Mouse (Mus musculus) CH12.LX (cell line): ENCODE measurements around the gene Ptbp1. TPM values are rescaled to one million over a fixed set of nuclear protein-coding genes. Genes with fewer than 3 reads are reported as not detected.

Source experiments
- DNase-seq: peaks from one replicate; pipeline ENCODE4 v3.0.0-alpha.2; 2013; ENCODE audit errors: extremely low read depth
- H3K27ac ChIP-seq: 2 replicates; pipeline ENCODE4 v1.5.1; 2012; ENCODE audit warnings: low read depth, mild to moderate bottlenecking, control low read depth, moderate library complexity; ENCODE audit not compliant: insufficient read depth
- H3K27me3 ChIP-seq: replicated peaks from 2 replicates; pipeline ENCODE3; 2012; ENCODE audit warnings: inconsistent platforms
- H3K36me3 ChIP-seq, 2 experiments: replicated peaks in 1 of 2; 2 replicates each; pipeline versions ENCODE3 to v1.6.1; 2012; ENCODE audit warnings: inconsistent platforms in 1 of 2, low read length in 1 of 2, mild to moderate bottlenecking in 1 of 2, mixed read lengths in 1 of 2, moderate library complexity in 1 of 2; ENCODE audit not compliant: control insufficient read depth in 1 of 2, insufficient read depth in 1 of 2
- H3K4me1 ChIP-seq, 2 experiments: 2 replicates each; pipeline ENCODE4 v1.6.1; 2012; ENCODE audit warnings: inconsistent platforms in 1 of 2, moderate library complexity in 1 of 2; ENCODE audit not compliant: insufficient read depth in 2 of 2, control insufficient read depth in 1 of 2
- H3K4me2 ChIP-seq: 2 replicates; pipeline ENCODE4 v1.6.1; 2012; ENCODE audit warnings: low read depth, mild to moderate bottlenecking, control low read depth; ENCODE audit not compliant: poor library complexity, insufficient read depth, severe bottlenecking
- H3K4me3 ChIP-seq, 3 experiments: fragments of 150-350 bp in 1 of 3; sonication (generic) in 1 of 3; replicated peaks in 1 of 3; 2 replicates each; pipeline versions ENCODE3 to v1.5.1; 2011 to 2012; ENCODE audit warnings: low read depth in 2 of 3, low read length in 2 of 3, mild to moderate bottlenecking in 2 of 3, moderate library complexity in 2 of 3, control low read depth in 1 of 3, improper control_type of control experiment in 1 of 3, inconsistent platforms in 1 of 3, mixed read lengths in 1 of 3; ENCODE audit not compliant: poor library complexity in 1 of 3
- H3K79me2 ChIP-seq: replicated peaks from 2 replicates; pipeline ENCODE4 v1.6.1; 2012; ENCODE audit warnings: mild to moderate bottlenecking, moderate library complexity; ENCODE audit not compliant: control insufficient read depth, poor library complexity, insufficient read depth, severe bottlenecking; ENCODE audit errors: extremely low read depth
- H3K9ac ChIP-seq: 2 replicates; pipeline ENCODE4 v1.6.1; 2012; ENCODE audit warnings: low read depth, mild to moderate bottlenecking, control low read depth, moderate library complexity; ENCODE audit not compliant: insufficient read depth
- H3K9me3 ChIP-seq: replicated peaks from 2 replicates; pipeline ENCODE3; 2012; ENCODE audit warnings: low read length, inconsistent platforms, mixed read lengths
- BHLHE40 ChIP-seq: IDR thresholded peaks from 2 replicates; pipeline ENCODE4 v1.6.1; 2011; ENCODE audit warnings: mild to moderate bottlenecking, low read depth, low read length, improper control_type of control experiment
- CHD1 ChIP-seq: IDR thresholded peaks from 2 replicates; pipeline ENCODE4 v1.6.1; 2012; ENCODE audit warnings: low read depth, low read length, improper control_type of control experiment, inconsistent platforms
- CHD2 ChIP-seq: IDR thresholded peaks from 2 replicates; pipeline ENCODE4 v1.6.1; 2011; ENCODE audit warnings: low read length, improper control_type of control experiment
- CTCF ChIP-seq, 2 experiments: IDR thresholded peaks in 1 of 2; conservative IDR thresholded peaks in 1 of 2; 2 replicates each; pipeline ENCODE4 v1.5.1; 2011 to 2012; ENCODE audit warnings: low read depth in 2 of 2, low read length in 2 of 2, improper control_type of control experiment in 1 of 2, inconsistent platforms in 1 of 2, mild to moderate bottlenecking in 1 of 2, moderate library complexity in 1 of 2
- EP300 ChIP-seq: IDR thresholded peaks from 2 replicates; pipeline ENCODE4 v1.6.1; 2011; ENCODE audit warnings: low read length, improper control_type of control experiment
- GABPA ChIP-seq: IDR thresholded peaks from 2 replicates; pipeline ENCODE4 v1.6.1; 2012; ENCODE audit warnings: low read depth, low read length, improper control_type of control experiment, inconsistent platforms; ENCODE audit not compliant: insufficient replicate concordance
- HCFC1 ChIP-seq: IDR thresholded peaks from 2 replicates; pipeline ENCODE4 v1.6.1; 2012; ENCODE audit warnings: low read depth, mild to moderate bottlenecking, inconsistent platforms, low read length, improper control_type of control experiment
- IRF4 ChIP-seq: IDR thresholded peaks from 2 replicates; pipeline ENCODE4 v1.6.1; 2014; ENCODE audit warnings: low read depth, mild to moderate bottlenecking, inconsistent platforms, low read length, improper control_type of control experiment
- JUN ChIP-seq: IDR thresholded peaks from 2 replicates; pipeline ENCODE4 v1.6.1; 2011; ENCODE audit warnings: low read depth, mild to moderate bottlenecking, low read length, improper control_type of control experiment, moderate library complexity; ENCODE audit not compliant: insufficient read depth
- MAZ ChIP-seq: IDR thresholded peaks from 2 replicates; pipeline ENCODE4 v1.6.1; 2012; ENCODE audit warnings: low read depth, mild to moderate bottlenecking, inconsistent platforms, low read length, improper control_type of control experiment, moderate library complexity
- MYC ChIP-seq: IDR thresholded peaks from 2 replicates; pipeline ENCODE4 v1.6.1; 2011; ENCODE audit warnings: low read depth, mild to moderate bottlenecking, improper control_type of control experiment, low read length
- NELFE ChIP-seq: IDR thresholded peaks from 2 replicates; pipeline ENCODE4 v1.6.1; 2011; ENCODE audit warnings: low read depth, low read length, improper control_type of control experiment
- POLR2A ChIP-seq: IDR thresholded peaks from 2 replicates; pipeline ENCODE4 v1.6.1; 2011; ENCODE audit warnings: low read depth, mild to moderate bottlenecking, improper control_type of control experiment, low read length
- POLR2AphosphoS2 ChIP-seq: IDR thresholded peaks from 2 replicates; pipeline ENCODE4 v1.6.1; 2011; ENCODE audit warnings: low read depth, low read length, improper control_type of control experiment
- TBP ChIP-seq: conservative IDR thresholded peaks from 2 replicates; pipeline ENCODE4 v1.6.1; 2011; ENCODE audit warnings: low read depth, low read length, improper control_type of control experiment
- UBTF ChIP-seq: IDR thresholded peaks from 2 replicates; pipeline ENCODE4 v1.6.1; 2012; ENCODE audit warnings: low read depth, mild to moderate bottlenecking, inconsistent platforms, low read length, improper control_type of control experiment, moderate library complexity
- ZKSCAN1 ChIP-seq: IDR thresholded peaks from 2 replicates; pipeline ENCODE4 v1.6.1; 2012; ENCODE audit warnings: low read depth, inconsistent platforms, low read length, improper control_type of control experiment, borderline replicate concordance
- ZNF384 ChIP-seq: IDR thresholded peaks from 2 replicates; pipeline ENCODE4 v1.6.1; 2012; ENCODE audit warnings: low read depth, low read length, improper control_type of control experiment, inconsistent platforms
- dilution Hi-C: fragments of 300-500 bp; cut with MboI; formaldehyde crosslinking; loops from 2 replicates; pipeline ENCODE4 v1.14.3; 2020; ENCODE audit warnings: low sequenced_read_pairs; ENCODE audit not compliant: extremely low pct_unique_long_range_greater_than_20kb, extremely low pct_ligation_motif_present
- in situ Hi-C: fragments of 300-500 bp; cut with MboI; formaldehyde crosslinking; loops from 3 replicates; pipeline ENCODE4 v1.14.3; 2019; ENCODE audit warnings: low sequenced_read_pairs, low pct_ligation_motif_present, low pct_unique_long_range_greater_than_20kb, mixed read lengths
- polyA plus RNA-seq: library from polyadenylated mRNA; unstranded; fragments of >175 nt; gene quantifications from 2 replicates; pipeline ENCODE4 v1.2.1, GENCODE M21; 2012; ENCODE audit warnings: low read depth; ENCODE audit not compliant: insufficient read length
- total RNA-seq, 2 experiments: library from RNA; depleted of rRNA; stranded (reverse); fragments of 300-350 nt in 1 of 2; fragments of >200 nt in 1 of 2; gene quantifications; 2 replicates each; pipeline ENCODE4 v1.2.3; 2012 to 2014

Gene Ptbp1
- total and polyA plus RNA-seq, 3 experiments: 252 to 497 (median 284) TPM

DNA sequence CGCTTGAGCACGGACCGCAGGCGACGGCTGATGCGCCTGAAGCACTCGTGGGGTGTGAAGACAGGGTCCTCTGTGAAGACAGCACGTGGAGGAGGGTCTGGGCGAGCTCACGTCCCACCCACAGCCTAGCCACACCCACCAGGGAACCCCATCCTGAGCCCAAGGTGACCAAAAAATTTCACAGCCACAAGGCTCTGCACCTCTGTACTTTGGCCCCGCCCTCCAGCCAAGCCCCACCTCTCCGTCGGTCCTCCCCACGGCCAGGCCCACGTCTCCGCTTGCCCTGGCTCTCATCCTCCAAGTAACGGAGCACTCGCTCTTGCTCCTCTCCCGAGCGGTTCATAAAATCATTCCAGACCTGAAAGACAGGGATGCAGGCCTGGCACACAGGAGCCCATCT is 58.2 kb downstream of the Ptbp1 start:
- no peak overlapping the region for H3K4me2 ChIP-seq
- H3K9ac ChIP-seq: no peak overlapping the region
- dilution Hi-C loops: no loop called here
- H3K9me3 ChIP-seq: no peaks in the 10 kb centered on the region
- in situ Hi-C loops: no loop called here
- H3K79me2 ChIP-seq: no peaks in the 10 kb centered on the region; the same call in 1 of the 2 replicates
- no peak for DNase-seq
- H3K4me1 ChIP-seq: peaks cover 15 to 41% of the 10 kb centered on the region in 2 experiments
- no peaks in the 10 kb centered on the region for H3K27me3 ChIP-seq
- H3K4me3 ChIP-seq: no peak overlapping the region
- H3K36me3 ChIP-seq: peaks cover 8 to 46% of the 10 kb centered on the region in 2 experiments
- TF ChIP-seq ZKSCAN1: no peak
- no peak for TF ChIP-seq GABPA
- no peak for TF ChIP-seq UBTF
- TF ChIP-seq ZNF384: no peak
- no peak for TF ChIP-seq MAZ
- TF ChIP-seq POLR2AphosphoS2: no peak
- no peak for TF ChIP-seq CHD1
- TF ChIP-seq CTCF (conservative IDR thresholded peaks at IDR 0.05 in 1 of 2, IDR thresholded peaks at IDR 0.05 in 1 of 2; ENCODE audit: low read depth in 2 of 2, low read length in 2 of 2): no peak
- no peak for TF ChIP-seq TBP
- TF ChIP-seq NELFE: no peak
- no peak for TF ChIP-seq MYC
- TF ChIP-seq JUN: no peak
- TF ChIP-seq CHD2: no peak
- no peak for TF ChIP-seq POLR2A
- no peak for TF ChIP-seq BHLHE40
- TF ChIP-seq EP300: no peak
- TF ChIP-seq IRF4: no peak
- TF ChIP-seq HCFC1: no peak
- H3K27ac ChIP-seq: no peak overlapping the region

Other genes with a start within 250 kb of the Ptbp1 start
Only the 20 nearest of the 33 such genes appear.
- gene Polrmt, start 107.8 kb upstream of the Ptbp1 start, total RNA-seq (2012; rRNA removed): 50.1 and 50.5 TPM in 2 replicates
- 13.5 and 18.1 TPM in 2 replicates for gene Polrmt, start 107.8 kb upstream of the Ptbp1 start, total RNA-seq (2014; rRNA removed)
- gene Polrmt, start 107.8 kb upstream of the Ptbp1 start, polyA plus RNA-seq: 40.2 and 49.0 TPM in 2 replicates
- not detected in 2 replicates for gene Fgf22, start 99.4 kb upstream of the Ptbp1 start, total RNA-seq (2012; rRNA removed)
- not detected in 2 replicates for gene Fgf22, start 99.4 kb upstream of the Ptbp1 start, total RNA-seq (2014; rRNA removed)
- gene Fgf22, start 99.4 kb upstream of the Ptbp1 start, polyA plus RNA-seq: not detected in 2 replicates
- gene Rnf126, start 87.5 kb upstream of the Ptbp1 start, total RNA-seq (2012; rRNA removed): 67.9 and 74.8 TPM in 2 replicates
- 28.9 and 32.4 TPM in 2 replicates for gene Rnf126, start 87.5 kb upstream of the Ptbp1 start, total RNA-seq (2014; rRNA removed)
- gene Rnf126, start 87.5 kb upstream of the Ptbp1 start, polyA plus RNA-seq: 90.7 and 112 TPM in 2 replicates
- gene Fstl3, start 77.2 kb upstream of the Ptbp1 start, total RNA-seq (2012; rRNA removed): 0.25 TPM in 2 replicates
- not detected in 2 replicates for gene Fstl3, start 77.2 kb upstream of the Ptbp1 start, total RNA-seq (2014; rRNA removed)
- not detected in 2 replicates for gene Fstl3, start 77.2 kb upstream of the Ptbp1 start, polyA plus RNA-seq
- gene Prss57, start 63.5 kb upstream of the Ptbp1 start, total RNA-seq (2012; rRNA removed): 0.08 and 0.21 TPM in 2 replicates
- not detected in 2 replicates for gene Prss57, start 63.5 kb upstream of the Ptbp1 start, total RNA-seq (2014; rRNA removed)
- gene Prss57, start 63.5 kb upstream of the Ptbp1 start, polyA plus RNA-seq: not detected in 2 replicates
- gene Palm, start 60.9 kb upstream of the Ptbp1 start, total RNA-seq (2012; rRNA removed): 3.1 and 5.3 TPM in 2 replicates
- gene Palm, start 60.9 kb upstream of the Ptbp1 start, total RNA-seq (2014; rRNA removed): 0.36 and 0.78 TPM in 2 replicates
- 1.5 and 2.5 TPM in 2 replicates for gene Palm, start 60.9 kb upstream of the Ptbp1 start, polyA plus RNA-seq
- gene Misp, start 33.4 kb upstream of the Ptbp1 start, total RNA-seq (2012; rRNA removed): not detected in 2 replicates
- not detected in 2 replicates for gene Misp, start 33.4 kb upstream of the Ptbp1 start, total RNA-seq (2014; rRNA removed)
- gene Misp, start 33.4 kb upstream of the Ptbp1 start, polyA plus RNA-seq: not detected in 2 replicates
- 0.30 TPM in 1 of 2 replicates, not detected in the other for gene Prtn3, start 20.0 kb downstream of the Ptbp1 start, total RNA-seq (2012; rRNA removed)
- gene Prtn3, start 20.0 kb downstream of the Ptbp1 start, total RNA-seq (2014; rRNA removed): not detected in 2 replicates
- 0.39 TPM in 1 of 2 replicates, not detected in the other for gene Prtn3, start 20.0 kb downstream of the Ptbp1 start, polyA plus RNA-seq
- 0.47 and 0.55 TPM in 2 replicates for gene Plppr3, start 20.2 kb downstream of the Ptbp1 start, total RNA-seq (2012; rRNA removed)
- not detected in 2 replicates for gene Plppr3, start 20.2 kb downstream of the Ptbp1 start, total RNA-seq (2014; rRNA removed)
- 3.4 TPM in 2 replicates for gene Plppr3, start 20.2 kb downstream of the Ptbp1 start, polyA plus RNA-seq
- not detected in 2 replicates for gene Elane, start 31.8 kb downstream of the Ptbp1 start, total RNA-seq (2012; rRNA removed)
- gene Elane, start 31.8 kb downstream of the Ptbp1 start, total RNA-seq (2014; rRNA removed): not detected in 2 replicates
- not detected in 2 replicates for gene Elane, start 31.8 kb downstream of the Ptbp1 start, polyA plus RNA-seq
- not detected in 2 replicates for gene Cfd, start 36.4 kb downstream of the Ptbp1 start, total RNA-seq (2012; rRNA removed)
- not detected in 2 replicates for gene Cfd, start 36.4 kb downstream of the Ptbp1 start, total RNA-seq (2014; rRNA removed)
- 0.26 TPM in 1 of 2 replicates, not detected in the other for gene Cfd, start 36.4 kb downstream of the Ptbp1 start, polyA plus RNA-seq
- gene Med16, start 54.5 kb downstream of the Ptbp1 start, total RNA-seq (2012; rRNA removed): 12.1 and 14.4 TPM in 2 replicates
- gene Med16, start 54.5 kb downstream of the Ptbp1 start, total RNA-seq (2014; rRNA removed): 8.7 and 10.2 TPM in 2 replicates
- 20.7 and 22.8 TPM in 2 replicates for gene Med16, start 54.5 kb downstream of the Ptbp1 start, polyA plus RNA-seq
- gene Gm26602, start 56.4 kb downstream of the Ptbp1 start, total RNA-seq (2012; rRNA removed): 6.0 and 8.1 TPM in 2 replicates
- gene Gm26602, start 56.4 kb downstream of the Ptbp1 start, total RNA-seq (2014; rRNA removed): not detected in 2 replicates
- gene Gm26602, start 56.4 kb downstream of the Ptbp1 start, polyA plus RNA-seq: not detected in 2 replicates
- 0.21 and 0.76 TPM in 2 replicates for gene Kiss1r, start 62.5 kb downstream of the Ptbp1 start, total RNA-seq (2012; rRNA removed)
- 0.24 and 0.32 TPM in 2 replicates for gene Kiss1r, start 62.5 kb downstream of the Ptbp1 start, total RNA-seq (2014; rRNA removed)
- 0.17 and 0.20 TPM in 2 replicates for gene Kiss1r, start 62.5 kb downstream of the Ptbp1 start, polyA plus RNA-seq
- 20.9 and 22.3 TPM in 2 replicates for gene R3hdm4, start 66.8 kb downstream of the Ptbp1 start, total RNA-seq (2012; rRNA removed)
- gene R3hdm4, start 66.8 kb downstream of the Ptbp1 start, total RNA-seq (2014; rRNA removed): 8.9 and 10.5 TPM in 2 replicates
- 53.2 and 59.4 TPM in 2 replicates for gene R3hdm4, start 66.8 kb downstream of the Ptbp1 start, polyA plus RNA-seq
- gene Arid3a, start 72.6 kb downstream of the Ptbp1 start, total RNA-seq (2012; rRNA removed): 114 and 161 TPM in 2 replicates
- gene Arid3a, start 72.6 kb downstream of the Ptbp1 start, total RNA-seq (2014; rRNA removed): 45.9 and 48.4 TPM in 2 replicates
- 84.7 and 94.4 TPM in 2 replicates for gene Arid3a, start 72.6 kb downstream of the Ptbp1 start, polyA plus RNA-seq
- gene Wdr18, start 105.7 kb downstream of the Ptbp1 start, total RNA-seq (2012; rRNA removed): 92.1 and 111 TPM in 2 replicates
- 59.7 and 70.8 TPM in 2 replicates for gene Wdr18, start 105.7 kb downstream of the Ptbp1 start, total RNA-seq (2014; rRNA removed)
- 54.2 and 69.7 TPM in 2 replicates for gene Wdr18, start 105.7 kb downstream of the Ptbp1 start, polyA plus RNA-seq
- gene Grin3b, start 116.3 kb downstream of the Ptbp1 start, total RNA-seq (2012; rRNA removed): 0.59 and 0.76 TPM in 2 replicates
- 0.27 and 0.30 TPM in 2 replicates for gene Grin3b, start 116.3 kb downstream of the Ptbp1 start, total RNA-seq (2014; rRNA removed)
- gene Grin3b, start 116.3 kb downstream of the Ptbp1 start, polyA plus RNA-seq: 0.56 and 0.78 TPM in 2 replicates
- 67.1 and 71.7 TPM in 2 replicates for gene Tmem259, start 129.9 kb downstream of the Ptbp1 start, total RNA-seq (2012; rRNA removed)
- 50.1 and 50.2 TPM in 2 replicates for gene Tmem259, start 129.9 kb downstream of the Ptbp1 start, total RNA-seq (2014; rRNA removed)
- gene Tmem259, start 129.9 kb downstream of the Ptbp1 start, polyA plus RNA-seq: 66.0 and 84.2 TPM in 2 replicates
- 26.3 and 26.9 TPM in 2 replicates for gene Cnn2, start 134.2 kb downstream of the Ptbp1 start, total RNA-seq (2012; rRNA removed)
- 46.3 and 49.0 TPM in 2 replicates for gene Cnn2, start 134.2 kb downstream of the Ptbp1 start, total RNA-seq (2014; rRNA removed)
- 52.6 and 62.7 TPM in 2 replicates for gene Cnn2, start 134.2 kb downstream of the Ptbp1 start, polyA plus RNA-seq